Mouse (Mus musculus): Measurements from ENCODE around the gene Rps3. TPM values are rescaled to one million over a fixed set of nuclear protein-coding genes. Genes with fewer than 3 reads are reported as not detected.

Rps3 gene
- polyA plus RNA-seq, 1 experiment from 2014 or later = 541 TPM

DNA sequence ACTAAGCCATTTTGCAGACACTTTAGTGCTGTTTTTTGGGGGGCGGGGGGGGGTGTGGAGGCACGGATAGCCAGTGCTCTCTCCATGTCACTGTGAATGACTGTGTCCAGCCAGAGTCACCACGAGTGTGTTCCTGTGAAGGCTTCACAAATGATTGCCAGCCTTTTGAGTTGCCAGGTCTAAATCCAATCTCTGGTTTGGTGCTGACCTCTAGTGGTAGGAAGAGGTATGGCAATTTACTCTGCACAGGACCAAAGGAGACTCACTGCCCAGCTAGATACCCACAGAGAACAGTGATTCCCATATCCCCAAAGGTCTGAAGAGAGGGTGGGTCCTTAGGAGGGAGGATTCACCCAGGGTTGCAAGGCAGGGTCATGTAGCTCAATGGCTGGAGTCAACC lies 32.8 kb downstream of the Rps3 start:
- H3K36me3 ChIP-seq = peaks cover 5% of the 10 kb centered on the region; the same call in 1 of the 2 replicates
- no peaks in the 10 kb centered on the region for H3K27me3 ChIP-seq (replicated peaks)
- 0% methylated on average over 3 of the region's 3 CpGs for WGBS
- H3K27ac ChIP-seq = no peak overlapping the region
- no peak overlapping the region for H3K9ac ChIP-seq
- H3K4me2 ChIP-seq (replicated peaks) = no peak overlapping the region
- peaks cover 21% of the 10 kb centered on the region for H3K4me1 ChIP-seq
- peak; percentile 42 for ATAC-seq (ENCODE audit: low FRiP score, low read depth)
- no peaks in the 10 kb centered on the region for H3K9me3 ChIP-seq
- no peak overlapping the region for H3K4me3 ChIP-seq

DNA sequence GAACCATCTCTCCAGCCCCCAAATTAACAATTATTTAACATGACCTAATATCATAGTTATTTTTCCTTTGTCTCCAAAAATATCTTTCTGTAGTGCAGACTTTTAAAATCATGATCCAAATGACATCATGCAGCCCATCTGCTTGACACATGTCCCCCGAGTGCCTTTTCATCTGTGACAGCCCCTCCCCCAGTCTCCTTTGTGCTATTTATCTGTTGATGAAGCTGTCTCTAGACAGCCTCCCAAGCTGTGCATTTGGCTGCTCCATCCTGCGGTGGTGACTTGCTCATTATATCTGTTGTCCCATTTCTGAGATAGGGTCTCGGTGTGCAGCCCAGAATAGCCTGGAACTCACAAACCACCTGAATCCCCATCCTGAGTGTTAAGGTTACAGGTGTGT lies 33.8 kb downstream of the Rps3 start:
- 42% methylated on average over 3 of the region's 3 CpGs for WGBS

GRCm38 (mm10) chr7:99449063-99449462 lies 34.5 kb downstream of the Rps3 start:
- Histone ChIP-seq H3K4me1 (peaks cover 25% of the 10 kb centered on the region), H3K36me3 (no peaks in the 10 kb centered on the region; the same call in 1 of the 2 replicates), H3K27ac (0 out of 2 replicates have a peak overlapping the region, but pooled peaks have one; percentile 21), H3K27me3 (replicated peaks) (no peaks in the 10 kb centered on the region), H3K9me3 (no peaks in the 10 kb centered on the region), H3K9ac (no peak overlapping the region), H3K4me3 (no peak overlapping the region), H3K4me2 (replicated peaks) (no peak overlapping the region)
- 53% methylated on average over 8 of the region's 8 CpGs for WGBS
- ATAC-seq (ENCODE audit: low FRiP score, low read depth) = no peak

More for the DNA sequence above, 33.8 kb downstream of the Rps3 start:
- Histone ChIP-seq H3K27me3 (replicated peaks) (no peaks in the 10 kb centered on the region), H3K36me3 (peaks cover 4% of the 10 kb centered on the region; the same call in 1 of the 2 replicates), H3K27ac (no peak overlapping the region), H3K4me3 (no peak overlapping the region), H3K9me3 (no peaks in the 10 kb centered on the region), H3K4me2 (replicated peaks) (no peak overlapping the region), H3K4me1 (peaks cover 25% of the 10 kb centered on the region), H3K9ac (no peak overlapping the region)
- ATAC-seq (ENCODE audit: low FRiP score, low read depth) = no peak

DNA sequence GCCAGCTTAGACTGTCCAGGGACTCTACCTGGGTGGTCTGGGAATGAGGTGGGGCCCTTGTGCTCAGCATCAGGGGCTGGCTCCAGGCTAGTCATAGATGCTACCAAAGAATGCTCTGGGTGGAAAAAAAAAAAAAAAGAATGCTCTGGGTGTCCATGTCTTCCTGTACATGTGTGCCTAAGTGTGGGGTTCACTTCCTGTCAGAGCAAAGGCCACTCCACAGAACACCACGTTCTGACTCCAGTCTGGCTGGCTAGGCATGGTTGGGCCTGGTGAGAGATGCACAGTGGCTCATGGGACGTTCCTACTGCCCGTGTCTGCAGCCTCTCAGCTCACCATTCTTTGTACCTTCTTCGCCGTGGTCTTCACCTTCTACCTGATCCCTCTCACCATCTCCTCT lies 34.9 kb downstream of the Rps3 start:
- Histone ChIP-seq H3K4me3 (no peak overlapping the region), H3K27ac (no peak overlapping the region), H3K4me2 (replicated peaks) (no peak overlapping the region), H3K9ac (no peak overlapping the region), H3K36me3 (no peaks in the 10 kb centered on the region; the same call in 1 of the 2 replicates), H3K9me3 (no peaks in the 10 kb centered on the region), H3K4me1 (peaks cover 25% of the 10 kb centered on the region), H3K27me3 (replicated peaks) (no peaks in the 10 kb centered on the region)
- 81% methylated on average over 5 of the region's 5 CpGs for WGBS
- ATAC-seq (ENCODE audit: low FRiP score, low read depth) = no peak

DNA sequence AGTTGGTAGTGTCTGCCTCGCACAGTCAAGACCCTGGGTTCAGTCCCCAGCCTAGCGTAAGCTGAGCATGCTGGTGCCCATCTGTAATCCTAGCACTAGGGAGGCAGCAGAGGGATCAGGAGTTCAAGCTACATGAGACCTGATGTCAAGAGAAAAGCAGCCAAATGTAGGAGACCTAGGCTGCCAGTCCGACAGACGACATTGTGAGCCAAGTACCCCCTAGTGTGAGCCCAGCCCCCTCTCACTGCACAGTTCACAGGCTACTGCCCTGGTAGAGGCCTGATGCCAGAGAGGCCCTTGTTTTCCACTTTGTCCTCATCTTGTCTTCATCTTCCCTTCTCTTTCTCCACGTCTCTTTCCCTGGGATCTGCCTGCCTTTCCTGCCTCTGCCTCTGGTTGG lies 36.2 kb downstream of the Rps3 start:
- Histone ChIP-seq H3K4me3 (no peak overlapping the region), H3K4me2 (replicated peaks) (no peak overlapping the region), H3K9ac (no peak overlapping the region), H3K27ac (no peak overlapping the region), H3K4me1 (peaks cover 25% of the 10 kb centered on the region), H3K27me3 (replicated peaks) (no peaks in the 10 kb centered on the region), H3K36me3 (no peaks in the 10 kb centered on the region; the same call in 1 of the 2 replicates), H3K9me3 (no peaks in the 10 kb centered on the region)
- no peak for ATAC-seq (ENCODE audit: low FRiP score, low read depth)
- 47% methylated on average over 5 of the region's 5 CpGs for WGBS

- Histone ChIP-seq H3K4me1 (peaks cover 39% of the 10 kb centered on the region), H3K9me3 (no peaks in the 10 kb centered on the region), H3K27ac (no peak overlapping the region), H3K9ac (no peak overlapping the region), H3K36me3 (peaks cover 4% of the 10 kb centered on the region), H3K27me3 (replicated peaks) (no peaks in the 10 kb centered on the region), H3K4me2 (replicated peaks) (no peak overlapping the region), H3K4me3 (no peak overlapping the region)
- WGBS = 65% methylated on average over 2 of the region's 2 CpGs
- no peak for ATAC-seq (ENCODE audit: low FRiP score, low read depth)
Measured at GRCm38 (mm10) chr7:99445833-99446232, 37.7 kb downstream of the Rps3 start.

DNA sequence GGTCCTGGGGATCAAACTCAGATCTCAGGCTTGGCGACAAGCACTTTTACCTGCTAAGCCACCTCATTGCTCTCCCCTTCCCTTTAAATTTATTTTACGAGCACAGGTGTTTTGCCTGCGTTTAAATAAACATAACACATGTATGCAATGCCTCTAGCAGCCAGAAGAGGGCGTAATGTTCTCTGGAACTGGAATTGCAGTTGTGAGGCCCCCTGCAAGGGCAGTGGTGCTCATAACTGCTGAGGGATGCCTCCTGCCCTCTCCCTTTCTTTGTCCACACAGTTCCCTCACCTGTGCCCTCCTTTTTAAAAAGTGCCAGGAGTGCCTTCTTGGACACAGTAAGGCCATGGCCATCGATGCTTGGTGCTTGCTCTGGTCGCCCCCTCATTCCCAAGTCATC lies 39.5 kb downstream of the Rps3 start:
- Histone ChIP-seq H3K4me3 (no peak overlapping the region), H3K27me3 (replicated peaks) (no peaks in the 10 kb centered on the region), H3K9ac (no peak overlapping the region), H3K27ac (no peak overlapping the region), H3K9me3 (no peaks in the 10 kb centered on the region), H3K36me3 (peaks cover 4% of the 10 kb centered on the region), H3K4me2 (replicated peaks) (no peak overlapping the region), H3K4me1 (peaks cover 30% of the 10 kb centered on the region)
- no peak for ATAC-seq (ENCODE audit: low FRiP score, low read depth)
- 69% methylated on average over 6 of the region's 6 CpGs for WGBS

GRCm38 (mm10) chr7:99443164-99443563 lies 40.4 kb downstream of the Rps3 start:
- no peak overlapping the region for H3K4me3 ChIP-seq
- 0 out of 2 replicates have a peak overlapping the region, but pooled peaks have one; percentile 26 for H3K9ac ChIP-seq
- H3K27me3 ChIP-seq (replicated peaks) = no peaks in the 10 kb centered on the region
- 0 out of 2 replicates have a peak overlapping the region, but pooled peaks have one; percentile 37 for H3K27ac ChIP-seq
- peaks cover 26% of the 10 kb centered on the region for H3K4me1 ChIP-seq
- peaks cover 5% of the 10 kb centered on the region for H3K36me3 ChIP-seq
- WGBS = 61% methylated on average over 5 of the region's 5 CpGs
- no peak overlapping the region for H3K4me2 ChIP-seq (replicated peaks)
- H3K9me3 ChIP-seq = no peaks in the 10 kb centered on the region
- no peak for ATAC-seq (ENCODE audit: low FRiP score, low read depth)

DNA sequence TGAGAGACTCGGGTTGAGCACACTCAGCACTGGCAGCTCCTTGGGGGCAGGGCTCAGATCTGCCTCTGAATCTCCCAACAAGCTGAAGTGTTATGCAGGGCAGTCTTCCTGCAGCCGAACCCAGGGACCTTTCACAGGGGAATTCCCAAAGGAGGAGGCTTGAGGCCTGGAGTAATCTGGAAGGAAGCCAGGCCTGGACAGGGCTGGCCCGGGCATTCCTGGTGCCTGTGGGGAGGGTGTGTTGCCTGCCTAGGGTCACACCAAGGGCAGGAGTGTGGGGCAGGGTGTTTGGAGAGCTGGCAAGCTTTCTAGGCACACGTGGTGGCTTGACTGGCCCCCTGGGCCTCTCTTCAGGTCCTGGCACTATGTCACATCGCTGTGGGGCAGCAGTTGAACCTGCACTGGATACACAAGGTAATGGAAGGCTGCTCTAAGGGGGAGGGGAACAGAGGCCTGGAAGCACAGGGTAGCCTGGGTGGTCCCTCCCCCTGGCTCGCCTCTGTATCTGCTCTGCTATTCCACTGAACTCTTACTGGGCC lies 41.9 kb downstream of the Rps3 start:
- no peak for ATAC-seq (ENCODE audit: low FRiP score, low read depth)
- Histone ChIP-seq H3K27ac (no peak overlapping the region), H3K9ac (no peak overlapping the region), H3K4me3 (no peak overlapping the region), H3K4me1 (peaks cover 26% of the 10 kb centered on the region), H3K9me3 (no peaks in the 10 kb centered on the region), H3K36me3 (peaks cover 7% of the 10 kb centered on the region), H3K27me3 (replicated peaks) (no peaks in the 10 kb centered on the region), H3K4me2 (replicated peaks) (no peak overlapping the region)
- WGBS = 22% methylated on average over 6 of the region's 6 CpGs

- H3K9ac ChIP-seq = no peak overlapping the region
- H3K27ac ChIP-seq = no peak overlapping the region
- 72% methylated on average over 10 of the region's 10 CpGs for WGBS
- H3K9me3 ChIP-seq = no peaks in the 10 kb centered on the region
- no peak overlapping the region for H3K4me3 ChIP-seq
- no peak overlapping the region for H3K4me2 ChIP-seq (replicated peaks)
- peaks cover 32% of the 10 kb centered on the region for H3K4me1 ChIP-seq
- ATAC-seq (ENCODE audit: low FRiP score, low read depth) = no peak
- H3K36me3 ChIP-seq = peaks cover 7% of the 10 kb centered on the region
- H3K27me3 ChIP-seq (replicated peaks) = no peaks in the 10 kb centered on the region
Measured at GRCm38 (mm10) chr7:99438881-99439280, 44.7 kb downstream of the Rps3 start.

DNA sequence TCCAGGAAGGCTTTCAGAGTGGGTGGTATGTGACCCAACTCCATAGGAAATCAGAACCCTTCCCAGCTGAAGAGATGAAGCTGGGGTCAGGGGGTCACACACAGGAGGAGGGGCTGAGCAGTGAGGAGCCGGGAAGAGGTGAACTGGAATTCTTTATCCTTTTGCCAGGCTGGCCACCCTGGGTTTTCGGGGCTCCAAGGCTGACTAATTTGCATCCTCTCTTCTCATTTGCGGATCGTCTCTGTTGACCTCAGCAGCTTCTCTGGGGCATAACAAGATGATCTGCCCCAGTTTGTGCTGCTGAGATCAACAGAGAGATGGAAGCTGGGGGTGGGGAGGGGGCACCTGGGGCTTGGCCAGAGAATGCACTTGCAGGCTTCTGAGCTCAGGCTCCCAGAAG lies 47.0 kb downstream of the Rps3 start:
- ATAC-seq (ENCODE audit: low FRiP score, low read depth) = no peak
- under 1% methylated on average over 4 of the region's 4 CpGs for WGBS
- no peak overlapping the region for H3K27ac ChIP-seq
- H3K4me2 ChIP-seq (replicated peaks) = no peak overlapping the region
- peaks cover 36% of the 10 kb centered on the region for H3K4me1 ChIP-seq
- H3K4me3 ChIP-seq = no peak overlapping the region
- no peaks in the 10 kb centered on the region for H3K27me3 ChIP-seq (replicated peaks)
- peaks cover 4% of the 10 kb centered on the region; the same call in 1 of the 2 replicates for H3K36me3 ChIP-seq
- no peak overlapping the region for H3K9ac ChIP-seq
- no peaks in the 10 kb centered on the region for H3K9me3 ChIP-seq

- Histone ChIP-seq H3K27me3 (replicated peaks) (no peaks in the 10 kb centered on the region), H3K27ac (no peak overlapping the region), H3K36me3 (peaks cover 6% of the 10 kb centered on the region), H3K4me3 (no peak overlapping the region), H3K9ac (no peak overlapping the region), H3K4me1 (peaks cover 32% of the 10 kb centered on the region), H3K4me2 (replicated peaks) (no peak overlapping the region), H3K9me3 (no peaks in the 10 kb centered on the region)
- WGBS = 51% methylated on average over 12 of the region's 12 CpGs
- no peak for ATAC-seq (ENCODE audit: low FRiP score, low read depth)
Measured at GRCm38 (mm10) chr7:99434672-99435250, 48.8 kb downstream of the Rps3 start.

GRCm38 (mm10) chr7:99432863-99433262 lies 50.7 kb downstream of the Rps3 start:
- Histone ChIP-seq H3K27ac (no peak overlapping the region), H3K9me3 (no peaks in the 10 kb centered on the region), H3K9ac (no peak overlapping the region), H3K4me3 (no peak overlapping the region), H3K4me1 (peaks cover 36% of the 10 kb centered on the region), H3K27me3 (replicated peaks) (no peaks in the 10 kb centered on the region), H3K36me3 (peaks cover 4% of the 10 kb centered on the region), H3K4me2 (replicated peaks) (no peak overlapping the region)
- WGBS = 88% methylated on average over 6 of the region's 6 CpGs
- ATAC-seq (ENCODE audit: low FRiP score, low read depth) = no peak

Measured in neural tube, embryonic 12.5 days (tissue).